Mouse (Mus musculus): ENCODE data around the gene Fbxw4.
"Not testable (repeated sequence)": the region's sequence is repeated elsewhere in the genome, so short reads cannot be mapped to it uniquely, and the experiment has no call there.

Fbxw4 gene

DNA sequence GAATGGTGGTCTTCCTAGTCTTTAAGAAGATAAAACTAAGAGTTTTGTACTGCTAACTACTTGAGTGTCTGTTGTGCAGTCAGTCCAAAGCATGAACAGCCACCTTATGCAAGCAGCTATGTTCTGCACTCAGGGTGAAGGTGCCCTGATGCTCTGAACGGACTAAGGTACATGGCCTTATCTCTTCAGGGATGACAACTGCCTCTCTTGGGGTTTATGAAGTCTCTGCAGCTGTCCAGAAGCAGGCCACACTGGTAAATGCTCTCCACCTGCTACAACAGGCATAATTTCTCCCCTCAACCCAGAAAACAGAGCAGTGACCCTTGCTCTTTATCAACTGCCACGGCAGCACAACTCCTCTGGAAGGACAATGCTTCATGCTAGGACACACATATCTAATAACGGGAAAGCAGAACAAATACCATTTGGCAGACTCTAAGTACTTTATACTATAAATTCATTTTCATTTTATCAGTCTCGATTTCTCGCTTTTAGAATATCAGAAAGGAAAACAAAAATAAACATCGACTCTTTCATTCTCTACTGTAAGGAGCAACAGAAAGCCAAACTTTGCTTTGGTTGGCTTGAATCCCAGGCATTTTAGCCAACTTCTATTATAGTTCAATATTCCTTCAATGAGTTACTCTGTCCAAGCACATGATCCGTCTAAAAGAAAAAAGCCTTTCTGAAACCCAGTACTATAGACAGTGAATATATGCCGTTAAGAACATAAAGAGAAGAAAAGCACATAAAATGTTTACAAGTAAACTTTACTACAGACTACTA is 3.1 kb downstream of the Fbxw4 start:
- no peak for DNase-seq (ENCODE audit: low read depth, low spot score)

DNA sequence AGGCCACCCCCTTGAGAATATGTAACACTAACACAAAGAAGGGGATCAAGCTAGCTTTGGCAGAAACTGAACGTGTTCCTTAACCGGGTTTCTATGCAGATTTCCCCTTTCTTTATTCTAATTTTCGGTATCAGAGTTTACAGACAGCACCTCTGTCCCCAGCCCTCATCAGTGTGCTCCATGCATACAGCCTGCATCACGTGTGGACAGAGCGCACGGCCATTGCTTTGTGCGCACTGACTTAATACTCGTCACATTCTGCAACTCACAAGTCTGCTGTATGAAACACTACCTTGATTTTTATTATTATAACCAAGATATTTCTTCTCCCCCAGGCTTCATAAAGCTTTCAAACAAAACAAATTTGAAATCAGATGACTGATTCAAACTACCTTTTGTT is 4.2 kb downstream of the Fbxw4 start:
- DNase-seq (ENCODE audit: low read depth, low spot score): no peak

GRCm38 (mm10) chr19:45653986-45654385 is 6.1 kb downstream of the Fbxw4 start:
- DNase-seq (ENCODE audit: low read depth, low spot score): no peak

DNA sequence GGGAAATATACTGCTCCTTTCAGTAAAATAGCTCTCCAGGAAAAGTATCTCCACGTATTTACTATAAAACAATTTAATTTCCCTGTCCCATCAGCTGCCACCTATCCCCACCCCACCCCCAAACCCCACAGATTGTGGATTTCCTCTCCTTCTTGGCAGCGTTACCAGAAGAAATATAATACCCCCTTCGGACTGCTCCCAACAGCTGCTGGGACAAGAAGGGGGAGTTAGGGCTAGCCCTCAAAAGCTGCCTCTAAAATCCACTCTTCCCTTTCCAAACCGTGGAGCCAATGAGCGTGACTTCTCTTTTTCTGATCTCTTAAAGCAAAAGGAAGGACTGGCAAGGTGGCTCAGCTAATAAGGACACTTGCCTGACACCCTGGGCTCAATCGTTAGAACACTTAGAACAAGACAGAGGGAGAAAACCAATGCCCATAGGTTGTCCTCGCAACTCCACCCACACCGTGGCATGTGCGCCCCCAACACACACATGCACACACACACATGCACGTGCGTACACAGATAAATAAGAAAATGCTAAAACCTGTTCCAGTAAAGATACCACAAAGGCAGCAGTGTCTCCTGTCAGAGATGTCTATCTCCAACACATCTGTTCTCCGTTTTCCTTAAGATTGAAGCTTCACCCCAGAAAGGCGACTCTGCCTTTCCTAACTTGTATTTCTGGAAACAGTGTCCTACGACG is 7.7 kb downstream of the Fbxw4 start:
- peak; percentile 51 for DNase-seq (ENCODE audit: low read depth, low spot score)

DNA sequence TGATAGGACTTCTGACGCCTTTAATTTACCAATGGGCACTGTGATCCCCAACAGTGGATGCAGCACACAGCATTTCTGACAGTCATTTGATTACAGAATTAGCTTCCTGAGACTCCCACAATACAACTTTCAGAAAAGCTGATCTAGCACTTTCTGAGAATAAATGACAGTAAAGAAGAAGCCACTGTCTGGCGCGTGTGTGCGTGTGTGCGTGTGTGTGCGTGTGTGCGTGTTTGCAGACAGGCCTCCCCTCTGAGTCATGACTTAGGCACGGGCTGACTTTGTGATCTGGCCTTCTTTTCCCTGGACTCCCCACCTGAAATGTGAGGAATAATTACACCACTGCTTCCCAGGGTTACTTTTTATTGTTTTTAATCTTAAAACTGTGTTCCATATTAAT is 8.6 kb downstream of the Fbxw4 start:
- no peak for DNase-seq (ENCODE audit: low read depth, low spot score)

DNA sequence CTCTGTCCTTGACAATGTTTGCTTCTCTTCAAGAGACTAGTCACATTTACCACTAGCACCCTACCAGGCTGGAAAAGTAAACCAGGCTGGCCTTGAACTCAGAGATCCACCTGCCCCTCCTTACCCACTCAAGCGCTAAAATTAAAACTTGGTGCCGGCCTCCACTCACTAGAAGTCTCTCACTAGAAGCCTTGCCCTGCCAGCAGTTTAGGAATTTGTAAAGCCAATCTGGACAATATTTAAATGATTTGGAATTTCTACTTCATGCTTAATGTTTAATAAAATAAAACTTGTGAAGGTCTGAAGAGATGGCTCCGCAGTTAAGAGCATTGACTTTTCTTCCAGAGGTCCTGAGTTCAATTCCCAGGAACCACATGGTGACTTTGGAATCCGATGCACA is 10.3 kb downstream of the Fbxw4 start:
- peak; percentile 59 for DNase-seq (ENCODE audit: low read depth, low spot score)

- not testable (repeated sequence) for DNase-seq (ENCODE audit: low read depth, low spot score)
Measured at GRCm38 (mm10) chr19:45648469-45648868, 11.6 kb downstream of the Fbxw4 start.

GRCm38 (mm10) chr19:45646866-45647265 is 13.2 kb downstream of the Fbxw4 start:
- no peak for DNase-seq (ENCODE audit: low read depth, low spot score)

- no peak for DNase-seq (ENCODE audit: low read depth, low spot score)
Measured at GRCm38 (mm10) chr19:45640691-45641090, 19.4 kb downstream of the Fbxw4 start.

GRCm38 (mm10) chr19:45635960-45636359 is 24.2 kb downstream of the Fbxw4 start:
- no peak for DNase-seq (ENCODE audit: low read depth, low spot score)

GRCm38 (mm10) chr19:45631584-45631983 is 28.5 kb downstream of the Fbxw4 start:
- no peak for DNase-seq (ENCODE audit: low read depth, low spot score)

DNA sequence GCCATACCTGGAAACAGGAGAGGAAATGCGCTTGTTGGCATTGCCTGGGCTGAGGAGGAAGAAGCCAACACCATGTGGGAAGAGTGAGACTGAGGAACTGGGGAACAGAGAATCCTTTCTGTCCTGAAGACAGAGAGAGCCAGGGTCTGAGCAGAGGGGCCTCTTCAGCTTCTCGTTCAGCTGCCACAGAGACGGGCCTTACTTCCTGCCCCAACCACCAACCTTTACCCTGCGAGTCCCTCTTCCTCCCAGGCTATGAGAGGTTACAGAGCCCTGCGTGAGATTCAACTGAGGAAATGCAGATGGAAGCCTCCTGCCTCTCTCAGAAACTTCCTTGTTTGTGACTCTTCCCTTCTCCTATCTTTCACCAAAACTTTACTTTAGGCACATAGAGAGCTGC is 29.2 kb downstream of the Fbxw4 start:
- DNase-seq (ENCODE audit: low read depth, low spot score): no peak

DNA sequence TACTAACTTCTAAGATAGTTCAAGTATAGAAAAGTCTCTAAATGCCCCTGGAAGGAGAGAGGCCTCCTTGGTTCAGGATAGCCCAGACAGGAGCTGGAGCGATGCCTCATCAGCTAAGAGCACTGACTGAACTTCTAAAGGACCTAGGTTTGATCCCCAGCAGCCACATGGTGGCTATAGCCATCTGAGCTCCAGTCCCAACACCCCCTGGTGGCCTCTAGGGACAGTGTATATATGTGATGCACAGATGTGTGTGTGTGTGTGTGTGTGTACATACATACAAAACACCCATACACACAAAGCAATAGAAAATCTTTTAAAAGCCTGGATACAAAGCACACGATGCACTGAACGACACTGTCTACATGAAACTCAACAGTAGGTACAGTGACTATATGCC is 30.9 kb downstream of the Fbxw4 start:
- no peak for DNase-seq (ENCODE audit: low read depth, low spot score)

DNA sequence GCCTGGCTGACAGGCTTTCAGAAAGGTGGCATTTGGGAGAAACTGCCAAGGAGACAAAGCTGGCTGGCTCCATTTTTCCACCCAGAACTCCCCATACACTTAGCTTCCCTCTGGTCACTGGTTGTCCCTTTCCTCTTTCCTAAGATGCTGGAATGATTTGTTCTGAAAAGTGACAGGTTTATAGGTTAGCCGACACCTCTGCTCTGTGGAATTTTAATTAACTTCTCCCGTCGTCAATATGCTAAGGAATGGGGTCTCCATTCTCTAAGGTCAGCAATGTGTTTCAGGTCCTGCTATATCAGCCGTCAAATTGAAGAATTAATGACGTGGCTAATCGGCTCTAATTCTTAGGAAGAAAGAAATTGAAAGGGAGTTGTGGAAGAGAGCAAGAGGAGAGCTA is 31.5 kb downstream of the Fbxw4 start:
- peak; percentile 69 for DNase-seq (ENCODE audit: low read depth, low spot score)

DNA sequence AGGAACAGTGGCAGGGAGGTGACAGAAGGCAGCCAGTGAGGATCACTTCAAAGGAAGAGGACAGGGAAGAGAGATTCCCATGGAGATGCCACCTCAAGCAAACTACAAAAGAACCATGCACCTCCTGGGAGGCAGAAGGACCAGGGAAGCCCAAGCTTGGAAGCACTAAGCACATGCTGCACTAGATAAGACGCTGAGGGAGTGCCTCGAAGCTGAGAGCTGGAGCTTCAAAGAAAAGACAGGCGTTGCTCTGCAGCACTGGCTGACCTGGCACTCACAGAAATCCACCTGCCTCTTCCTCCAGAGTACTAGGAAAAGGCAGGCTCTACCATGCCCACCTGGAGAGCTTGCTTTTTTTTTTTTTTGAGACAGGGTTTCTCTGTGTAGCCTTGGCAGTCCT is 33.1 kb downstream of the Fbxw4 start:
- no peak for DNase-seq (ENCODE audit: low read depth, low spot score)

- DNase-seq (ENCODE audit: low read depth, low spot score): no peak
Measured at GRCm38 (mm10) chr19:45623710-45624109, 36.4 kb downstream of the Fbxw4 start.

DNA sequence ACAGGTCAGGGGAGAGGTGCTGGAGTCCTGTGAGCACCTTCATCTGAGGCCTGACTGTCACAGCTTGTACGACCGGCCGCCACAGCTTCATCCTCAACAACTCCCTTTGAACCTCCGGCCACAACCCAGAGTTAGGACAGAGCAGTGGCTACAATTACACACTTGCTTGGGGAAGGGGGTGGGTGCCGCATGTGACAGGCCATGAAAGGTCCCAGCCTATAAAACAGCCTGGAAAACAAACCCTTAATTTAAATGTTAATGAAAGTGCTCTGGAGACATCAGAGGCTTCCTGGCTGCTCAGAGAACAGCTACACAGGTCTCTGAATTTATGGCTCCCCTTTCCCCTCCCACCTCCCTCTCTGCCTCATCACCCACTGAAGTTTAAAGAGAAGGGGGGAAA is 38.0 kb downstream of the Fbxw4 start:
- peak; percentile 9 for DNase-seq (ENCODE audit: low read depth, low spot score)

DNA sequence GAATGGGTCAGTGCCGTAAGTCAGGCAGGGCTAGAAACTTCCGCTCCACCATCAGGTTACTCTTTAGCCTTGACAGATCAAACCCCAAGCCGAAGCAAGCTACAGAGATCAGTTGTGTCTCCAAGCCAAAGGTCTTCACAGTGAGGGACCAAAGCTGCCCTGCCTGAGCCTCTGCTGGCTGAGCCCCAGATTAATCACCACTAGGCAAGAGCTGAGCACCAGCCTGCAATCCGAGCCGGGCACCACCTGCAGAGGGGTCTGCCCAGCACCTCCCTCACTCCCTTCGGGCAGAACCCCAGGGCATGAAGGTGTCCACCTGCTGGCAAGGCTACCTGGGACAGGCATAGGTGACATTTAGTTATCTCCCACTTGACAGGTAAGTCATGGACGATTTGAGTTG is 39.1 kb downstream of the Fbxw4 start:
- DNase-seq (ENCODE audit: low read depth, low spot score): no peak

DNA sequence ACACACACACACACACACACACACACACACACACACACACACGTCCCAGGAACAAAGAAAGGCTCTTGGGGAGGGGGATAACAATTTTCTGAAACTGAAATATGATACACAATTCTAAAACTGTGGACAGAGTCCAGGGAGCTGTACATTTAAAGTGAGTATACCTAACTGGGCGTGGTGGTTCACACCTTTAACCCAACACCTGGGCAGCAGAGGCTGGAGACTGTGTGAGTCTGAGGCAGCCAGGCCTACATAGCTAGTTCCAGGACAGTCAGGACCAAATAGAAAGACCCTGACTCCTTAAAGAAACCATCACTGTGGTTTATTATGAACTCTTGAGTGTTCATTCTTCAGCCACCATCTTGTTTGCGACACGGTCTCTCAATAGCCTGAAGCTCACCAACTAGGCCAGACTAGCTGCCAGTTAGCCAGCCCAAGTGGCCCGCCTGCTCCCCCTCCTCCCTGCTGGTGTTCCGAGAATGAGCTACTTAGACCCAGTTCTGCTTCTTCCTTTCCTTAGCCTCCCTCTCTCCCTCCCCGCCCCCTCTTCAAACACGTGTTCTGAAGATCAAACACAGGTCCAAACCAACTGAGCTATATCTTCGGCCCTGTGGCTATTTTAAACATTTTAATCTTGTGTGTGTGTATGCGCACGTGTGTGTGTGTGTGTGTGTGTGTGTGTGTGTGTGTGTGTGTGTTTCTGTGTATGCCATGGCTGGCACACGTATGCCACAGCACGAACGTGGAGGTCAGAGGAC is 40.2 kb downstream of the Fbxw4 start:
- no peak for DNase-seq (ENCODE audit: low read depth, low spot score)

DNA sequence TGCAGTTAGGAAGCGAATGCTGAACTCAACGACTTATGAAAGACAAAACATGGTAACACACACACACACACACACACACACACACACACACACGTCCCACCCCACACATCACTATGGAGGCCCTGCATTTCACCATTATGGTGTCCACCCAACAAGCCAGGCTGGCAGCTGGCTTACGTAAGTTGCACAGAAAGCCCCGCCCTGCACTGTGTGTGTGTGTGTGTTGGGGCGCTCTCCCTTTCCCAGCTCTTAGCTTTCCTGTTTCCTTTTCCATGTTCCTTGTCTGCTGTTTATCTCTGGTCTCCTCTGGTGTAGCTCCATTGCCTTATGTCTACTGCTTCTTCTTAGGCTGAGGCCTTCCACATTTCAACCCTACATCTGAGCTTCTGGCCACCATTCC is 41.9 kb downstream of the Fbxw4 start:
- no peak for DNase-seq (ENCODE audit: low read depth, low spot score)

DNA sequence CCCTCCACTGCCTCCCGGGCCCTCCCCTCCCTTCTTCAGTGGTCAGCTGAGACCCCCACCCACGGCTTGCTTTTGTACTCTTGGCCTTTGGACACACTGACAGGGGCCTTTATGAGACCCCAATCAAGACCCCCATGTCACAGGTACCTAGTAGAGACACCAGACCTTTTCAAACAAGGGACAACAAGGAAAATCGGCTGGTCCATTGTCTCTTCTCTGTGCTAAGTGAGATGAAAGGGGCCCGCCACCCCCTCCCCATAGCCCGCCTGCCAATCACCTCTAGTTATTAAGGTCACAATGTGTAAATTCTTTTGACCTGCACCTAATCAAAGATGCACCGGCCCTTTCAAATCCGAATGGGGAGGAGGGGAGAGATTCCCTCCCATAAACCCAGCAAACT is 43.4 kb downstream of the Fbxw4 start:
- DNase-seq (ENCODE audit: low read depth, low spot score): no peak

GRCm38 (mm10) chr19:45616214-45616518 is 43.9 kb downstream of the Fbxw4 start:
- DNase-seq (ENCODE audit: low read depth, low spot score): no peak

Data from forelimb bud, embryonic 11.5 days (tissue).